Mouse (Mus musculus): Measurements from ENCODE around the gene 4930564D02Rik. TPM values are rescaled to one million over a fixed set of nuclear protein-coding genes. Genes with fewer than 3 reads are reported as not detected.

4930564D02Rik gene
- polyA plus RNA-seq, 1 experiment from 2014 or later: not detected

GRCm38 (mm10) chr3:105127881-105128280 lies 61.2 kb downstream of the 4930564D02Rik start:
- Histone ChIP-seq H3K4me1 (peaks cover 5% of the 10 kb centered on the region), H3K4me2 (no peak overlapping the region), H3K27me3 (replicated peaks) (no peaks in the 10 kb centered on the region), H3K36me3 (no peaks in the 10 kb centered on the region), H3K27ac (replicated peaks) (no peak overlapping the region), H3K9me3 (replicated peaks) (no peaks in the 10 kb centered on the region), H3K9ac (replicated peaks) (no peak overlapping the region), H3K4me3 (replicated peaks) (no peak overlapping the region)
- 41% methylated on average over 7 of the region's 7 CpGs for WGBS
- ATAC-seq (ENCODE audit: low FRiP score): peak; percentile 63; the same call in 1 of the 2 replicates

Other genes starting within 250 kb of the 4930564D02Rik start
- gene Mov10, start 248.3 kb upstream of the 4930564D02Rik start, polyA plus RNA-seq (2015; fragmentation: Nextera tagmentation; extraction: Ambion mirVana): 11.9 and 24.5 TPM in 2 replicates
- 33.6 and 34.6 TPM in 2 replicates for gene St7l, start 202.8 kb upstream of the 4930564D02Rik start, polyA plus RNA-seq (2015; fragmentation: Nextera tagmentation; extraction: Ambion mirVana)
- gene Capza1, start 202.3 kb upstream of the 4930564D02Rik start, polyA plus RNA-seq (2015; fragmentation: Nextera tagmentation; extraction: Ambion mirVana): 144 and 167 TPM in 2 replicates
- 0.78 and 0.88 TPM in 2 replicates for gene Wnt2b, start 104.9 kb upstream of the 4930564D02Rik start, polyA plus RNA-seq (2015; fragmentation: Nextera tagmentation; extraction: Ambion mirVana)
- gene Cttnbp2nl, start 13.7 kb upstream of the 4930564D02Rik start, polyA plus RNA-seq (2015; fragmentation: Nextera tagmentation; extraction: Ambion mirVana): 35.8 and 38.8 TPM in 2 replicates